Mouse (Mus musculus): ENCODE measurements at regions not wholly inside any gene's neighbourhood (a gene's known extent, or its start where the extent isn't known, plus 50 kb on each side); places are given as distances from the start of the nearest gene placed in this dataset.

GRCm38 (mm10) chr1:137643508-137643907 lies 532.0 kb downstream of the Ptprc start:
- no peak for TF ChIP-seq CTCF (conservative IDR thresholded peaks at IDR 0.05 in 1 of 2, IDR thresholded peaks at IDR 0.05 in 1 of 2; ENCODE audit: low read depth in 2 of 2, low read length in 2 of 2)
- no peak for TF ChIP-seq HCFC1 (IDR thresholded peaks at IDR 0.05; ENCODE audit: low read depth, low read length)
- no peak for TF ChIP-seq MXI1 (IDR thresholded peaks at IDR 0.05; ENCODE audit: low read depth, low read length)
- TF ChIP-seq UBTF (IDR thresholded peaks at IDR 0.05; ENCODE audit: low read depth, low read length), result no peak
- TF ChIP-seq CHD2 (IDR thresholded peaks at IDR 0.05; ENCODE audit: low read length), result no peak
- TF ChIP-seq MAZ (IDR thresholded peaks at IDR 0.05; ENCODE audit: low read depth, low read length), result no peak
- TF ChIP-seq JUND (conservative IDR thresholded peaks at IDR 0.05; ENCODE audit: low read depth, low read length), result no peak
- TF ChIP-seq POLR2A (IDR thresholded peaks at IDR 0.05; ENCODE audit: low read depth, low read length), result no peak
- no peak for TF ChIP-seq EP300 (IDR thresholded peaks at IDR 0.05; ENCODE audit: low read length)
- TF ChIP-seq E2F4 (IDR thresholded peaks at IDR 0.05; ENCODE audit: insufficient replicate concordance, low read depth, low read length), result no peak
